Mouse (Mus musculus) spleen, postnatal 4 days (tissue): ENCODE measurements around the gene Cox19.

ENCODE experiments used
- DNase-seq, 2 experiments: peaks; one replicate each; pipeline ENCODE4 v3.0.0; 2022; ENCODE audit warnings: low spot score in 2 of 2

The Cox19 gene

DNA sequence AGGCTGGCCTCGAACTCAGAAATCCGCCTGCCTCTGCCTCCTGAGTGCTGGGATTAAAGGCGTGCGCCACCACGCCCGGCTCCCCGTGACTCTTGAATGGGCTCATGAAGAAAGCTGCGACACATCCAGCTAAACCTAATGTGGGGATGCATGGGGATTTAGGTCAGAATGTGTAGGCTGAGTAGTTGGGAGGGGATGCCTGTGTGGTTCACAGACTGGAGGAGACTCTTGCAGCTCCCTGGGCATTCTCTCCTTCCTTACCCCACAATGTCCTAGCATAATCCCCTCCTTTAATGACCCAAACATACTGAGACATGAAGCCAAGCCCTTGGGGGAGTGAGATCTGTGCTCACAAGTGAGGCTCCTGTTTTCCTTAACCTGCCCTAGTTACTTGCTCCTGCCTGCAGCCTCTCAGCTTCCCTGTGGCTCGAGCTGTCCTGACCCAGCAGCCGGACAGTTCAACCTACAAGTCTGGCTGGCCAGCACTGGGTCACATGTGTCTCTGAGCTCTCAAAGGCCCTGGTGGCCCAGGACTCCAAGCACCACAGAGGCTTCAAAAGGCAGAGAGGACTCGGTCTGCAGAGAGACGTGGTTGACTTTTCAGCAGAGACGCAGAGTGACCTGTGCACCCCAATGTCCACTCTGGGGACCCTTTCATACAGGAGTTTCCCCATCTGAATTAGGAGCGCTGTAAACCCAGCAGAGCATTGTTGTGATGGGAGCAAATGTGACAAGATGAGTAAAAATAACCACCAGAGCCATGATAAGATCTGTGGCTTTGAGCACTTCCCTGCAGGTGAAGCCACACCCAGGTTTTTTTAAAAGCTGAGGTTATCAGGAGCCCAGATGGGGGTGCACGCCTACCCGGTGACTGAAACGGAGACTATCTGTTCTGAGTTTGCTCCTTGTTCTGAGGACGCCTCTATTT lies 30.6 kb upstream of the Cox19 start:
- DNase-seq: peak; percentile 76 to 81

DNA sequence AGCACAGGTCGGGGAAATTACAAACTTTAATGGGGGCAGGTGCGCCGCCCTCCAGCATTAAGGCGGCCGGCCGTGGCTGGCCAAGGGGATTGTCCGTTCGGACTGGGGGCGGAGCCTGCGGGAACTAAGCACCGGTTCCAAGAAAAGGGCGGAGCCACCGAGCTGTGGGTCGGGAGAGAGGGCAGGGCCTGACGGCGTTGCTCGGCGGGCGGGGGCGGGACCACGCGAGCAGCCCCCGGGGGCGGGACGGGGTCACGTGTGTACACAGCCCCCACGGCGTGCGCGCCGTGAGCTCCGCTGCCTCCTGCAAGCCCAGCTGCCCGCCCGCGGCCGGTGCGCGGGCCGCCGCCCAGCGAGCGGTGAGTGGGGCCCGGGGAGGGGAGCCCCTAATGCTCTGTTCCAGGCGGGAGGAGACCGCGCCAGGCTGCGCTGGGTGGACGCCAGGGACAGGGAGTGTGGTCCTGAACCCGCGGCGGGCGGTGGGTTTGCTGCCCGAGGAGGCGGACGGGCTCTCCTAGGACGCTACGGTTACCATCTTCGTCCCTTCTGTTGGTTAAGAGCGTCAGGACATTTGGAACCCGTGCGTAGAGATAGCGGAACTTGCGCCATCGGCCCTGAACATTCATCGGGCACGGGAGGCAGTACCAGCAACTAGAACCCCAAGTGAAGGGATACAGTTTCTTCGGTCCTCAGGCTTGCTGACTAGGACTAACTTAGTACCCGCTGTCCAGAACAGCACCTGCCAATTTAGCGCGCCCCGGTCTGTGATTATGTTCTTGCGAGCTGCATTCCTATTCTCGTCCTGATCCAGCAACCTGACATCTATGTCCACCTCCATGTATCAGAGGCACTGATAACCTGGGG lies 29.4 kb upstream of the Cox19 start:
- DNase-seq: peak; percentile 96

DNA sequence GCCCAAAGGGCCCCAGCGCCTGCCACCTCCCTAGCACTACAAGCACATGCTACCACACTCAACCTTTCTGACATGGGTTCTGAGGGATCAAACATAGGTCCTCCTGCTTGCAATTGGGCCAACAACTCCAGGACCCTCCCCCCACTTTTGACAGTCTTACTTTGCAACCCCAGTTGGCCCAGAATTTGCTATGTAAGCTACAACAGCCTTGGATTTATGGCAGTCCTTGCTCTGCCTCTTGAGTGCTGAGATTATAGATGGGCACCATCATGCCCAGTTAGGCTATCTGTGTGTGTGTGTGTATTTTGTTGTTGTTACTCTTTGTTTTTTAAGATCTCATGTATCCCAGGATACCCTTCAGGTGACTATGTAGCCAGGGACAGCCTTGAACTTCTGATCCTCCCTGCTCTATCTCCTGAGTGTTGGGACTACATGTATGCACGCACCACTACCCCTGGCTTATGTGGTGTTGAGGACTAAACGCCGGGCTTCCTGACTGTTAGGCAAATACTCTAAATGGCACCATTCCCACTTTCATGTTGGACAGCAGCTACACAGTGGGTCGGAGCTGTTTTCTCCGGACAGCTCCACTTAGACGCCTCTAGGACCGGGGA lies 28.7 kb upstream of the Cox19 start:
- no peak for DNase-seq

DNA sequence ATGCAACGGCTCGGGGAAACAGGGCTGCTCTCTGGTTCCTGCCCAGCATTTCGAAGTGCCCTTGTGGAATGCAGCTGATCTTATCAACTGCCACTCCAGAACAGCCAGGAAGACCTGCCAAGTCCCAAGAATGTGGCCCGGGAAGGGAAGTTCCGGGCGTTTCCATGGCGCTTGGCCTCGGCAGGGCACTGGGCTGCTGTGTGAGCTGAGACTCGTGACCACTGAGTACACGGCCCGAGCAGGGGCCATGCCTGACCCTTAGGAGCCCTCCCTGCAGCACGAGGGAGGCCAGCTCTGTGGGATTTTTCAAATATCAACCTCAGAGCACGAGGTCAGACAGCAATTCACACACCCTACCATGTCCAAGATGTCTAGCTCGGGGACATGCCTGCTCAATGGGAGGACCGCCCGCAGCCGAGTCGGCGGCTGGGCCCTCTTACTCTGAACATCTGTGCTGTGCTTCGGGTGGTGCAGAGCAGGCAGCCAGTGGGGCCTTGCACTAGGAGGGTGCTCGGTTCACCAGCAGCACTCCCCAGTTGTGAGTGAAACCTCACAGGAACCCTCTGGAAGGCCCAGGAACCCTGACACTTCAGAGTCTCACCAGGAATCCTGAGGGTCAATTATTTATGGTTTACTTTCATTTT lies 27.9 kb upstream of the Cox19 start:
- DNase-seq: peak; percentile 52 to 78

DNA sequence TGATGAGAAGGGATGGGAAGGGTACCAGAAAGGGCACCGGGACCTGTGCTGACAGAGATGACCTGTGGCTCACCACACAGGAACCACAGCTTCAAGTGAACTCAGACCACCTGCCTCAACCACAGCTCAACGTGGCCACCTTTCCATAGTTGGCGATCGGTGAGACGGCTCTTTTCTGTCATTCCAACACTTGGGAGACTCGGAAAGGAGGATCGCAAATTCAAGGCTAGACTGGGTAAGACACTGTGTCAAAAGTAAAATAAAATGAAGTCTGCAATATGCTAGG lies 27.0 kb upstream of the Cox19 start:
- no peak for DNase-seq

DNA sequence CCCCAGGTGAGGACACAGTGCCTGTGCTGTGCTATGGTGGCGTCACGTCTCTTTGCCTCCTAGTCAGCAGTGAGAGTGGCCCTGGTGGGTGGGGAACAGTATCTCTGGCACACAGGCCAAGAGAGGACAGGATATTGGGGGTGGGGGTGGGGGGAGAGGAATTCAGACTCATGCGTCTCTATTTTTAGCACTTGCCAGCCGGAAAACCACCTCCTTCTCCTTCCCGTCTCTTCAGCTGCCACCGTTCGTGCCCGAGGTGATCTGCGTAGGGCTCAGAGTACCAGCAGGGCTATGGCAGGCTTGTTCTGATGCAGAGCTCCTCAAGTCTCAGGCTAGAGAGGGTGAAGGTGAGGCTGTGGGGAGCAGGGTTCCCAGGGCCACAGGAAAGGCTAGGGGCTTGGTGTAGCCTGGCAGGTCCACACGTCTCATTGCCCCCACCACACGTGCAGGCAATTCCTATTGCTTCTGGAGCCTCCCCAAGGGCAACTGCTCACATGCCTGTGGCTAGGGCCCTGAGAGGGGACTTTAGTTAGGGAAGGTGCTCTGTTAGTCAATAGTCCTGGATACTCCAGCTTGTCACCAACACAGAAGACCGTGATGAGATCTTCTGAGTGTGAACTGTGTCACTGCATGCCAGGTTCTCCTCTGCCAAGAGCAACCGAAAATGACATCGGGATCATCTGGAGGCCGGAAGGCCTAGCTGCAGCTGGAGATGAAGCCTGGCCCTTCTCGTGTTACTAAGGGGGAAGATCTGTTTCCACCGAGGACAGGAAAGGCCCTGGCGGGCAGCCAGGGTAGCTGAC lies 26.5 kb upstream of the Cox19 start, which contains the start of gene Gpr146:
Gene Gpr146 (plus strand): TSS at position 230 of the 803 bp plus-strand sequence.
- peak; percentile 66 to 78 for DNase-seq

DNA sequence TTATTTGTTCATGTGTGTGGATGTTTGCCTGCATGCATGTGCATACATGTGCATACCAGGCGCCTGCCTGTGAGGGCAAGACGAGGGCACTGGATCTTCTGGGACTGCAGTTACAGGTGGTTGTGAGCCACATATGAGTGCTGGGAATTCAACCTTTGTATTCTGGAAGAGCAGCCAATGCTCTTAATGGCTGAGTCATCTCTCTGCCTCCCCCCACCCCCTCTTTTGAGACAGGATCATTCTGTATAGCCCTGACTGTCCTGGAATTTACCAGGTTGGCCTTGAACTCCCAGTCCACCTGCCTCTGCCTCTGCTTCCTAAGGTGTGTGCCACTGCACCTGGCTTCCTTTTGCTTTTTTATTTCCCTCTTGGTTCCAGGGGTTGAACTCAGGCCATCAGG lies 23.6 kb upstream of the Cox19 start:
- DNase-seq: no peak

DNA sequence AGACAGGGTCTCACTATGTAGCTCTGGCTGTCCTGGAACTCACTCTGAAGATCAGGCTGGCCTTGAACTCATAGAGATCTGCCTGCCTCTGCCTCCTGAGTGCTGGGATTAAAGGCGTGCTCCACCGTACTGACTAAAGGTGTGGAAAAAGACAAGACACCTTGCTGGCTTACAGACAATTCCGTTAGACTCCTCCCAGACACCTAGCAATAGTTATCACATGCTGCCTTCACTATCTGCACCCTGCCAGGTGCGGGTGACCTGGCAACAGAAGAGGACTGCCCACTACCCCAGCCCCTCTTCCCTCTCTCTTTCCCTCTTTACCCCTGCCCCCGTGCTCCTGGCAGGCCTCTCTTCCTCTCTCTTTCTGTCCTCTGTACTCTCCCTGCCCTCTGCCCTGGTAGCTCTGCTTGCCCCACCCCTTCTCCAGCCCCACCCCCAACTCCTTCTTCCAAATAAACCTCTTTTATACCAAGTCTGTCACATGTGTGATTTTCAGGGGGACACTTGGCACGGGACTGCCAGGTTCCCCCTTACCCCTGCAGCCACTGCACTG lies 22.7 kb upstream of the Cox19 start:
- DNase-seq: no peak

DNA sequence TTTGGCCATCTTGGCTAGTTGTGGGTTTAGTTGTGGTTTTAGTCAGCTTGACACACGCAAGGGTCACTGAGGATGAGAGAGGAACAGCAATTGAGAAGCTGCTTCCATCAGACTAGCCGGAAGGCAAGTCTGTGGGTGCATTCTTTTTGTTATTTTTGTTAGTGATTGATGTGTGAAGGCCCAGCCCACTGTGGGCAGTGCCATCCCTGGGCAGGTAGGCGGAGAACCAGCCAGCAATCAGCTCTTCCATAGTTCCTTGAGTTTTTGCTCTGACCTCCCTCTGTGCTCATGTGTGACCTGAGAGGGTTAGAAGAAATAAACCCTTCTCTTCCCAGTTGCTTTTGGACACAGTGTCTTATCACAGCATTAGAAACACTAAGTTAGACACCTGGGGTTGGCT lies 21.9 kb upstream of the Cox19 start:
- no peak for DNase-seq

DNA sequence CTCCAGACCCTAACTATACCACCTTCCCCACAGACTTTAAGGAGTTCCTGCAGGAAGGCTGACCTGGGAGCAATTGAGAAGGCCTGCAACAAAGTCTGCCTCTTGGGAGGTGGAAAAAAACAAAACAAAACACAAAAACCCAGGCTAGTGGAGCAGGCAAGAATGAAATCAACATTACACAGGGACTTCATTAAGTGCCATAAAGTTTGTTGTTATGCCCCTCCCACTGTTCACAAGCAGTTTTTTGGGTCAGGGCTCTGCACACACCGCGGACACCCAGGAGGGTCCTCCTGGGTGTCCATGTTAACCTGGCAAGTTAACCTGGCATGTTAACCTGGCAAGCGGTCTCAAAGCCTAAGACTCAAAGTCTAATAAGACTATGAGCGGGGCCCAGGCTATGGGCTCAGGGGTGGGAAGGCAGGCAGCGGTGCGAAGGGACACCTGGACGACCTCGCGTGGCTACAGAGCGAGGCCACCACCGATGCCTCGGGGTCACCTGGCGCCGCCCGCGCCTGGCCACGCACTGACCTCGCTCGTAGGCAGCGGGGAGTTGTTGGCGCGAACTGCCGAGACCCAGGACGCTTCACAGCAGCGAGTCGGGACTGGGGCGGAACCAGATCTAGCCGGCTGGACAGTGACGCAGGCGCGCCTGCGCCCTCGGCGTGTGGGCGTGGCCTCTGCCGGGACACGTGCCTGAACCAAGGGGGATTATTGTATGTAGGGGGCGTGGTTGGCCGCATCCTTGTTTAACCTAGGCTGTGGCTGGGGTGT lies 20.6 kb upstream of the Cox19 start:
- peak; percentile 92 to 96 for DNase-seq

DNA sequence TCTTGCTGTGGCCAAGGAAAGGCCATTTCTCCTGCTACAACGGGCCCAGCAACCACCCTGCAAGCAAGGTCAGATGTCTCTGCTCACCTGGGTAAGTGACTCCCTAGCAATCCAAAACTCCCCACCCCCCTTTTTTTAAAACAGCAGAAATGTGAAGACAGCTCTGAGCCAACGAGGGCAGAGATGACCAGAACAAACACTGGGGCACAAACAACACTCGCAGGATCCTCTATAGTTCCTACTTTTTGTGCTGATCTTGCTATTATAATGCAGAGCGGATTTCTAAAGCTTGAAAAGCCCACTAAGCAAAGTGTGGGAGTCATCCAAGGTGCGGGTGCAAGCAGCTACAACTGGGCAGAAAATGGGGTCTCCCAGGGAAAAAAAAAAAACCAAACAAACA lies 19.9 kb upstream of the Cox19 start:
- DNase-seq: no peak

DNA sequence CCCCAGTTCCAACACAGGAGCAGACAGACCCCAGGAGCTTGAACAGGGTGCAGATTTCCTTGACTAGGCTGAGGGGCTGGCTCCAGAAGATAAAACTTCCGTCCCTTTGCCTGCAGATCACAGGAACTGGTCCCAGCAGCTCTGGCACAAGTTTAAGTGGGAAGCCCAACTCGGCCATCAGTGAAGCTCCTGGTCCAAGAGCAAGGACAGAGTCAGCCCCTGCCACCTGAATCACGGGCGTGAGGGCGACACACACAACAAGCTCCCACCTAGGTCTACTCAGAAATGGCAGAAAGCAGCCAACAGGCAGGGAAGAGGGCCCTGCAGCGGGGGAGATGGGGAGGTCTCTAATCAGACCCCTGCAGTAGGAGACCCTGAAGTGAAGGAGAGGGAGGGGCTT lies 19.1 kb upstream of the Cox19 start:
- no peak for DNase-seq

DNA sequence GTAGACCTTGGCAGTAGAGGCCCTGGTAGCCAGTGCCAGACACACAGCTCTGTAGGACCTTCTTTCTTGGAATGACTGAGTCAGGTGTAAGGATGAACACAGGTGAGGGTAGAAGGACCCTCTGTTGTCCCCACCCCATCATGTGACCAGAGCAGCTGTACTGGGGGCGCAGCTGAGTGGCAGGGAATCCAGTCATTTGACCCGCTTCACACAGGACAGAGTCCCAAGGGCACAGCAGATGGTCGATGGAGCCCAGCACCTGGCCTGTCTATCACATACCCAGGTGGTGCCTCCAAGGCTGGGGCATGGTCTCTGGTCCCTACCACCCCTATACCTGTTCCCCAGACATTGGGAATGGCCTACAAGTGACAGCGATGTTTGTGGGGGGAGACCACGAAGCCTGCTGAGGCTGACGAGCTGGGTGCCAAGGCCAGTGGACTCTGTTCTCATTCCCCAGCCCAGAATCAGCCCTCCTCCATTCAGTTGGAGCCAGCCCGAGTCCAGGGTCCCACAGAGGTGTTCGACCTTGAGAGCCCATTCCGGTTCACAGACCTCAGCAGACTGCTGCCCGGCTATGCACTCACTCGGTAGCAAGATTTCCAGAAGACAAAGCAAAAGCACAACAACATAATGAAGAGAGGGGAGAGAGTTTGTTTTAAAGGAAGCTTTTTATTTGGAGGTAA lies 17.6 kb upstream of the Cox19 start:
- DNase-seq: no peak

DNA sequence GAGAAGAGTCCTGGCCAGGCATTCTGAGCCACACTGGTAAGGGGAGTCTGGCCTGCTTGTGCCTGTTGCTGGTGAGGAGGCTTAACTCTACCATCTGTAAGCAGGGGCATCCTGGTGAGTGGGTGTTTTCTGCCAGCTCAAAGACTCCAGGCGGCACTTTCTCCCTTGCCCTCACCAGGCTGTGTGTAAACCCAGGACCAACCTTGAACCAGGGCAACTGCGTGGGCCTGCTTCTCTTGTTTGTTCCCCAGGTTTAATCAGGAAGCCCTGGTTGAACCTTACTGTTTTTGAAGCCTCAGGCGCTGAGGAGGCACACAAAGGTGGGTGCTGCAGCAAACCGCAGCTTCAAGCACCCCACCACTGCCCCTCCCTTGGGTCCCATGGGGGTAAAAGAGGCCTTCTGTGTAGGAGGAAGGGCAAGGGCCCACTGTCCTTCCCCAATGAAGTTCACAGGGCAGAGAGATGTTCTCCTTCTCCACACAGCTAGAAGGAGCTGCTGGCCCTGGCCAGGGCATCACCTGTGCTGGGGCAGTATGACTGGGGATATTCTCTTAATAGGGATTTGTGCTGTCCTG lies 16.8 kb upstream of the Cox19 start:
- DNase-seq: peak; percentile 68 to 77

DNA sequence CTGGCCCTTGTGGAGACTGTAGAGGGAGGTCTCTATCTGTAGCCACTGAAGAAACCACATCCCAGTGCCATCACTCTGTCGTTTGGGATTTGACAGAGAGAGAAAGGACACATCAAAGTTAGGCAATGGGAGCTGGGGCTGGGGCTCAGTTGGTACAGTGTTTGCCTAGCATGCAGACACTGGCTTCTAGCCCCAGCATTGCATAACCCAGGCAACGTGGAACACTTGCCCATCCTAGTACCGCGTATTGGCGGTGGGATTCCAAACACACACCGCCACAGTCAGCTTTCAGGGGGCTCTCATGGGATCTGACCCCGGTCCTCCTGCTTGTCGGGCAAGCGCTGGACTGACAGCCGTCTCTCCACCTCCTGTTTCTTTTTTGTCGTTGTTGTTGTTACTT lies 15.3 kb upstream of the Cox19 start:
- DNase-seq: no peak

DNA sequence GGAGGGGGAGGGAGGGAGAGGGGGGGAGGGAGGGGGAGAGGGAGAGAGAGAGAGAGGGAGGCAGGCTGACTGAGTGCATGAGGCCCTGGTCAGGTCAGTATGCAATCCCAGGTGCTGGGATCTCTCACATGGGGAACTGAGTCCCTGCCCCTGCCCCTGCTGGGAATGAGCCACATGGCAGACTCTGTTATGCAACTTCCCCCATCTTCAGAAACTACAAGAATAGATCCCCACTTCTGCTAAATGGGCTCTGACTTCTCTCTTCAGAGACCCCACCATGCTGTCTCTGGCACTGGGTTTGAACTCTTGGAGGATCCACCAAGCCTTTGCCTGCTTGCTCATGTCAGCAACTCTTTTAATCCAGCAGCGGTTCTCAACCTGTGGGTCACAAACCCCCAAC lies 14.6 kb upstream of the Cox19 start:
- no peak for DNase-seq

DNA sequence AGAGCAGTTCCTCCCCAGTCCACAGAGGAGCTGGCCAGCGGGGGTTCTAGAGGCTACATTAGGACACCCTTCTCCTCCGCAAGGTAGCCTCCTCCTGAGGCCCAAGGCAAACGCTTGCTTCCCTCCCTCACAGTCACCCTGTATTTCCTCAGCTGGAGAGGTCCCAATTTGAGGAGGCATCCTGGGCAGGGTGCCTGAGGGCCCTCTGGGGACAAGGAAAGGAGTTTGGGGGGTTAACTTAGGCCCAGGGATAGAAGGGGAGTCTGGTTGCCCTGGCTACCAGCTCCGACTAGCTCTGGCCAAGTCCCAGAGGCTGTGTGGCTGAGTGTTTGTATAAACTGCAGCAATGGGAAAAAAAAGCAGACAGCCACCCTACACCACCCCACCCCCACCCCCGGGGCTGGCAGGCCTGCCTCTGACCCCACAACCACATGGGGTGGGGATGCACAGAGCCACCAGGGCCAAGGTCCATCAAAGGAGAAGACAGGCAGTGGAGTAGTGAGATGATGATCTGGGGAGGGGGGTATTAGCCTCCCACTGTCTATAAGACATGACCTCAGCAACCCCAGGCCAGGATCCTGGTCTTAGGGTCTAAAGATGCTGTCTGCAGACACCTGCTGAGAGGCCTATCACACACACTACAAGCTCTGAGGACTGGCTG lies 13.8 kb upstream of the Cox19 start:
- no peak for DNase-seq

DNA sequence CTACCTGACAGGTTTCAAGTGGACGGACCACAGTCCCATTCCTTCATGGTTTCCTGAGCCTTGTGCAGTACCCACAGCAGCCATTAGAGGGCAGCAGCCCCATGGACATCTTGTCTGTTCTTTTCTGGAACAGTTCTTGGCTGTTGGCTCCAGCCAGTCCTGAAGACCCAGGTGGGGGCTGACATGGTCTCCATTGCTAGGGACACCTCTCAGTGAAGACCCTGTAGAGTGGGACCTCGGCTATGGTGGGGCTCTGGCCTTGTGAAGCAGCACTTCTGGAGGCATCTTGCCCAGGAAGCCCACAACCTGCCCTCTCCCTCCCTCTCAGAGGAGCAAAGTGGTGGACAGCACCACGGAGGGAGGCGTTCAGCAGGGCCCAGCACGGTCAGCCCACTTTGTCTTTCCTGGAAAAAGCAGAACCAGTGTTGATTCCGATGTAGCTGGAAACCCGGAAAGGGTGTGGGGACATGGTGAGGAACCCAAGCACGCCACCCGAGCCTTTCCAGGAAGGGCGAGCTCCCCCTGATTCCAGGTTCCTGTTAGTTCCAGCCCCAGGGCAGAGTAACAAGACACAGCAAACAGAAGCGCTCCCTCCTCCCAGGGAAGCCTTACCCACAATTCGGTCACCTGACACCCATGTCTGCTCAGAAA lies 13.2 kb upstream of the Cox19 start:
- DNase-seq: peak; percentile 87 to 98
